Mouse (Mus musculus): ENCODE data around the gene Ush1g. TPM values are rescaled to one million over a fixed set of nuclear protein-coding genes. Genes with fewer than 3 reads are reported as not detected.

The Ush1g gene
- polyA plus RNA-seq (2012), result not detected in 2 replicates

DNA sequence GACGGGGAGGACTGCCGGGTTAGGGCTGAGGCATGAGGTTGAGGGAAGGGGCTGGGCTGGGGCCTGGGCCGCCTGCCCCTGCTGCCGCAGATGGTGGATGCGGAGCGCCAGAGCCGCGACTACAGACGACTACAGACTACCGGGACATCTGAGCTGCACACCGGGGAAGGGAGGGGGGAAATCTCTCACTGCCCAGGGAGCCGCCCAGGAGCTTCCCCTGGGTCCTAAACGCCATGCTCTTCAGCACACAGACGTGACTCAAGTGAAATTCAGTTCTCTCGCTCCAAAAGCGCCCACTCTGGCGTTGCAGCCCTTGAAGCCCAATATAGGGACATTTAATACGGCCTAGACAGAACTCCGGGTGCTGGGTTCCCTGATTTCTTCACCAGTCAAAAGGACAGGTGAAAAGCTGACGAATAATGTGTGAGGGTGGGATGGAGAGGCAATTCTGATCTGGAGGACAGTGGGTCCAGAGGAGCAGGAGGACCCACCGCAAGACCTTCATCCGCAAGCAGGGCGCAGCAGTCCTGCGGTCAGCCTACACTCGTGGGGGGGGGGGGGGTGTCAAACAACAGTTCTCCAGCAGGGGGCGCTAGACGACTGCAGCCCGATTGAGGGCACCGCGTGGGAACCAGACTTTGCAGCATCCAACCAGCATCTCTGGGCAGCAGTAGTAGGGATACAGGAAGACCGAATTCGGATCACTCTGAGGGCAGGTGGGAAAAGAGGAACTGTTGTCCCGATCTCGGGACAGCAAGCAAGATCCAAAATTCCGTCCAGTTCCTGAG is at the start of gene Ush1g:
Ush1g (minus strand) TSS at position 136 of the 788 bp plus-strand sequence.
- TF ChIP-seq GATA1 (IDR thresholded peaks at IDR 0.05; ENCODE audit: low read length), result no peak

DNA sequence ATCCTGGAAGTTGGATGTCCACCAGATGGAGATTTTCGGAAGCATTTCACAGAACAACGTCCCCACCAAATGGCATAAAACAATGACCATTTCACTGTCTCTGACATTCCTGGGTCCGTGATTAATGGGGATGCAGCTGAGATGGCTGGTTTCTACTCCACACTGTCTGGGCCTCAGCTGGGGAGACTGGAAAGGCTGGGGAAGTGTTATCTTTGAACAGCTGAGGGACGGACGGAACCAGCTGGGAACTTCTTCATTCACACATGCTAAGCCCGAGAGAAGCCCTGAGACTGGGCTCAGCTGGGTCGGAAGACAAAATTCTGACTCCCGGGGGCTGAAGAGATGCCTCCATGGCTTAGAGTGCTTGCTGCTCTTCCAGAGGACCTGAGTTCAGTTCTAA is 49.5 kb upstream of the Ush1g start:
- no peak for TF ChIP-seq GATA1 (IDR thresholded peaks at IDR 0.05; ENCODE audit: low read length)

DNA sequence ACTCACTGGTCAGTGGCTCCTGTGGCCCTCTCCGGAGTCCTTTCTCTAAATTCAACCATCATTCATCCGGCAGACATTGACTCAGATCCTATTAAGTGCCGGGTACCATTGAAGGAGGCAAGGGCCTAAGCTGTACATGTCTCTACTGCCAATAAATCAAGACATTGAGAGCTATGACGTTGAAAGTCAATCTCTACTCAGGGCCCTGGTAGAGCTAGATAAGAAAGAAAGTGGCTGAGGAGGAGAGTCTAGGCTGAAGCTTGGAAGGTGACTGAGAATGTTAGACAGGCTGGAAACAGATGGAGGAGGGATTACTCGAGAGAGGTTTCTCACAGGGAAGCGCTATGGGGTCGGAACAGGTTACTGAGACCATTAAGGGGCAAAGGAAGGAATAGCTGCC is 48.5 kb upstream of the Ush1g start:
- no peak for TF ChIP-seq GATA1 (IDR thresholded peaks at IDR 0.05; ENCODE audit: low read length)

DNA sequence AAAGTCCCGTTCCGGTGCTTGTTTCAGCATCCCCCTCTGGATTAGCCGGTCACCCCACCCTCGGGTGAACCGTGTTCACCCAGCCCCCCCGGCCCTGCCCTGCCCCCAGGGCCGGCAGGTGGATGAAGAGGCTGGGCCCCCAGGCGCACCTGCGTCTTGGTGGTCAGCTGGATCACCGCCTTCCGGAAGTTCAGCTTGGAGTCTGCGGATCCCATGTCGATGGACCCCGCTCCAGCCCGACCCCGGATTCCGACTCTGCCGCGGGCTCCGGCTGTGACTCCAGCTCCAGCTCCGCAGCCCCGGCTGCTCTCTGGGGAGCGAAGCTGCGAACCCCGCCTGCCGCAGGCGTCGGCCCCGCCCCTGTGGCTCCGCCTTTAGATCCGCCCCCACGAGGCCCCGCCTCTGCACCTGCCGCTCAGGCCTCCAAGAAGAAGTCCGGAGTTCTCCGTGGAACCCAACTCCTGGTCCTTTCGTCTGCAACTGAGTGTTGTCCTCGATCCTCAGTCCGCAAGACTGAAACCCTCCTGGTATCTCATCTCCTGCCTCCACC is 45.6 kb upstream of the Ush1g start, which contains the start of gene Hid1:
Hid1 (minus strand) TSS at position 362 of the 550 bp plus-strand sequence.
- TF ChIP-seq GATA1 (IDR thresholded peaks at IDR 0.05; ENCODE audit: low read length), result no peak

DNA sequence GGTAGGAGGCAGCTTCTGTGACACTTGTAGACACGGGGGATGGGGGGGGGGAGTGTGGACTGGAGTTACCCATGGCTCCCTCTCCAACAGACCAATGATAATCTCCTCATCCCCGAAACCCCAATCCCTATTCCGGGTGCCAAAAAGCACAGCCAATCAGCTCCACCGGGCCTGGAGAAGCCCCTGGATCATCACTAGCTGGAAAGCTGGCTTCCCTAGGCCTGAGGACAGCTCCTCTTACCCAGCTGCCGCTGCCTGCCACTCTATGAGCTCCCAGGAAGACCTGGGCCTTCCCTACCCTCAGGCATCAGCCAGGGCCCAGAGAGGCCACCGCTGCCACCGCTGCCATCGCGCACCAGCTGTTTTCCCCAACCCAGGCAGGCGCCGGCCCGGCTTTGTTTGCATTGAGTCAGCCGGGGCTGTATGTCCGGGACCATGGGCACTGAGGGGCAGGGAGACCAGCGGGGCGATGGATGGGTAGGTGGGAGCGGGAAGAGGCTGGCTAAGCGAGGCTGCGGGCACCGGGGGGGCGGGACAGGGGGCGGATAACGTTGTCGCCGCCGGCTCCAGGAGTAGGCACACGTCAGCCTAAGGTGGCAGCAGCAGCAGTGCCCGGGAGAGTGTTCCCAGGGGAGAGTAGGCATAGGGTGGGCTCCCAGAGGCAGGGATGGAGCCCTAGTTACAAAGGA is 45.0 kb upstream of the Ush1g start:
- TF ChIP-seq GATA1 (IDR thresholded peaks at IDR 0.05; ENCODE audit: low read length), result no peak

DNA sequence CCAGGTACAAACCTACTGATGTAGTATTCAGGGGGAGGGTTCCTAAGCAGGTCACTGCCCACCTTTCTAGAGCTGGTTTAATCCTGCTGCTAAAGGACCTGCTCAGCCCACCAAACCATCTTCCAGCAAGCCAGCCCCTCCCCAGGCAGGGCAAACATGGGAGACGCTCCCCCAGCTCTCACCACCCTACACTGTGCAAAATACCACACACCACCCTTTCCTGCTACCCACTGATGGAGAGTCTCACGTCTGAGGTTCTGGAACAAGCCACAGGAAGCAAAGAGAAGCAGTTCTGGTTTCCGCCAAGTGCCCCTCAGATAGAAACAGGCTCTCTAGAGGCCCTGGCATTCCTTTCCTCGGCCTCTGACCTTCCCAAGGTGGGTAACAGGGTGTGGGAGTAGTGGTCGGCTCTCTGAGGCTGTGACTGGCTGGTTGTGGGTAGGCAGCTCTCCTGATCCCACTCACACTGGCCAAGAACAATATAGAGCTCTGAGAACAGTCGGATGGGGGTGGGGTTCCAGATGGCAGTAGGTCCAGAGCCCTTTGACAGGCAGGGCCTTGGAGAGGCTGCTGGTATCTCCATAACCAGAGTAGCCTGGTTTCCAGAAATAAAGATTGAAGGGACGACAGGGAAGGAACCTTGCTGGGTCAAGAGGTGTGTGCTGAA is 44.3 kb upstream of the Ush1g start:
- TF ChIP-seq GATA1 (IDR thresholded peaks at IDR 0.05; ENCODE audit: low read length), result no peak

DNA sequence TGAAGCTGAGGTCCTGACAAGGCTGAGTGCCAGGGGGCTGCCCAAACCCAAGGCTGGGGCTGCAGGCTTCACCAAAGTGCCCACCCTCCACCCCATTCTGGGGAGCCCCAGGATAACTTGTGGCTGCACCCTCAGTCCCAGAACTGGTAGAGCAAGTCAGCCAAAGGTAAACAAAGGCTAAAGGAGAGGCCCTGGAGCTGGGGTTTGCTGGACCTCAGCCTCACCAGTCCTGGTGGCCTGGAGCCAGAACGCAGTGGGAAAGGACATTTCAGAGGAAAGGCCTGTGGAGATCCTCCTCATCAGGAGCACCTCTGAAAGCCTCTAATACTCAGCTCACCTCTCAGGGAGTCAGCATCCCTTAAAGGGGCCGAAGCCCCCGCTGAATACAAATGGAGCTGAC is 42.3 kb upstream of the Ush1g start:
- TF ChIP-seq GATA1 (IDR thresholded peaks at IDR 0.05; ENCODE audit: low read length), result no peak

DNA sequence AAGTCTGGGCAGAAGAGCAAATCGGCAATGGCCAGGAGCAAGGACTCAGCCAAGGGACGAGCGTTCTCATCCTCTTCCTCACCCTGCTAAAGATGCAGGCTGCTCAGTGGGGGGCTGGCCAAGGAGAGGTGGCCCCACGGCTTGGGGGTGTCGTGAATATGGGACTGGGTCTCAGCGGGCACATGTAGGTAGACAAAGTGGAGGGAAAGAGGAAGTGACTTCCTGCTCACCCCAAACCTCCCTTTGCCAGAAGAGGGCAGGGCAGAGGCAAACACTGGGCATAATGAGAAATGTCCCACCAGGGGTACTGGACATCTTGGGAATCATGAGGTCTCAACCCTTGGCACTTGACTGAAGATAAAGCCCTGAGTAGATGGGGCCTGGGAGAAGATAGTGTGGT is 37.9 kb upstream of the Ush1g start:
- TF ChIP-seq GATA1 (IDR thresholded peaks at IDR 0.05; ENCODE audit: low read length), result no peak

DNA sequence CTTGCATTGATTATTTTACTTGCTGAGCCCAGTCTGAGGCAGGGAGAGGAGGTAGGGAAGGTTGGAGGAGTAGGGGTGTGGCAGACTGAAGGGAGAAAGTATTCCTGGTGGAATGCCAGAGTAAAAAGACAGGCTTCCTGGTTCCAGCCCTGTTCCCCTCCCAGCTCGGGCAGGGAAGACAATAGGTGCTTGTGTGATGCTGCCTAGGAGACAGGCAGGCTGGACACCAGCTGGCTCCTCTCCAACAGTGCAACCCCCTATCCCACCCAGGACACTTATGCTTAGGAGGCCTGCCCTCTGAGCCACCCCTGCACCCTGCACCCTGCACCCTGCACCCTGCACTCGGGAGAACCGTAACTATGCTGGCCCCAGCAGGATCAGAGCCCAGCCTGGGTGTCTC is 37.5 kb upstream of the Ush1g start:
- TF ChIP-seq GATA1 (IDR thresholded peaks at IDR 0.05; ENCODE audit: low read length), result no peak

DNA sequence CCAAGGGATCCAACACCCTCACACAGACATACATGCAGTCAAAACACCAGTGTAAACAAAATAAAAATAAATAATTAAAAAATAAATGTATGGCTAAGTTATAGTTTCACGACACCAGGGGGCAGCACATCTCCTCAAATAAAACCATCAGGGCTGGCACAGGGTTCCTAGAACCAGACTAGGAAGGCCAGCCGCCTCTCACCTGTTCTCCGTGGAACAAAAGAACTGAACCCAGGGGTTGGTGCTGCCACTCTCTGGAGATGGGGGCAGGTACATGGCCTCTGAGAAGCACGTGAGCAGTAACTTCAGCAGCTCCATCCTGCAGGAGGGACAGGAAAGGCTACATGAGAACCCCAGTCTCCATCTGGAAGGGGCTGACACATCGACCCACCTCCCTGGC is 36.6 kb upstream of the Ush1g start:
- no peak for TF ChIP-seq GATA1 (IDR thresholded peaks at IDR 0.05; ENCODE audit: low read length)

DNA sequence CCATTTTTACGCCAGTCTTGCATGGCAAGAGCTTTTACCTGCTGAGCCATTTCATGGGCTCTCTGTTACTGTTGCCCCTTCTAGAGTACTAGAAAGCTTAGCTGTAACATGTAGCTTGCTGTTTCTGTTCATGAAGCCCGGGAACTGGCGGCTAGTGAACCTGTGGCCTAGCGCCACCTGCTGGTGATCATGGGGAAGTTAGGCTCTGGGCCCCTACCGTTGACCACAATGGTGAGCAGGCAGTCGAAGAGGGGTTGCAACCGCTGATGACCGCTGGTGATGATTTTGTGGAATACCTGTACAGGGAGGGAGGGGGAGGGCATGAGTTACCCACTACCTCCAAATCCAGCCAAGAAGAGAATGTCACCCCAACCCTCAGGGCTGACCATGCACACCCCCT is 32.3 kb upstream of the Ush1g start:
- no peak for TF ChIP-seq GATA1 (IDR thresholded peaks at IDR 0.05; ENCODE audit: low read length)

DNA sequence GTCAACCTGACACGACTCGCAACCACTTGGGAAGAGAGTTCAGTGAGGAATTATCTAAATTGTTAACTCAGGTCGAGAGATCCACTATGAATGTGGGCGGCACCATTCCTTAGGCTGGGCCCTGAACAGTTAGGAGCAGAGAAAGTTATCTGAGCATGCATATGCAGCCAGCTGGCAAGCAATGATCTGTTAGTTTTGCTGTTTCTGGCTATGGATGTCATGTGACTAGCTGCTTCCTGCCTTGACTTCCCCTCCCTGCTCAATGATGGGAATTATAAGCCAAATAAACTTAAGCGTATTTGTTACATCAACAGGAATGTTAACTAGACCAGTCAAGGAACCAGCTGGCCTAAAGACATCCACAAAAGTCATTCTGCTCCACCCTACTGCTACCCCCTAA is 31.5 kb upstream of the Ush1g start:
- TF ChIP-seq GATA1 (IDR thresholded peaks at IDR 0.05; ENCODE audit: low read length), result no peak

DNA sequence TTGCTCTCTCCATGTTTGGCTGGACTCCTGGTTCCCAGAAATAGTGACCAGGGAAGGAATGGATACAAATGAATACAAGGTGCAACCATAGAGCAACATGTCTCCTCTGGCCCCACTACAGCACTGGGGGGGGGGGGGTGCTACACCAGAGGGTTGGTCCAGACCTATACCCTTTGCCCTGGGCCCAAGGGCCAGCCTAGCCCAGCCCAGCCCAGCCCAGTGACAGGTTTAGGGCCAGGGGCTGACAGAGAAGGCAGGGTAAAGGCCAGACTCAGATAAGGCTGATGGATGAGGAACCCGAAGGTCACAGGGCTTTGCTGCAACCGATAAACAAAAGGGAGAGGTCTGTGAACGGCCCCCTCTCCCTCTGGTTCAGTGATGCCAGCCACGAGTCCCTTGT is 28.1 kb upstream of the Ush1g start:
- no peak for TF ChIP-seq GATA1 (IDR thresholded peaks at IDR 0.05; ENCODE audit: low read length)

DNA sequence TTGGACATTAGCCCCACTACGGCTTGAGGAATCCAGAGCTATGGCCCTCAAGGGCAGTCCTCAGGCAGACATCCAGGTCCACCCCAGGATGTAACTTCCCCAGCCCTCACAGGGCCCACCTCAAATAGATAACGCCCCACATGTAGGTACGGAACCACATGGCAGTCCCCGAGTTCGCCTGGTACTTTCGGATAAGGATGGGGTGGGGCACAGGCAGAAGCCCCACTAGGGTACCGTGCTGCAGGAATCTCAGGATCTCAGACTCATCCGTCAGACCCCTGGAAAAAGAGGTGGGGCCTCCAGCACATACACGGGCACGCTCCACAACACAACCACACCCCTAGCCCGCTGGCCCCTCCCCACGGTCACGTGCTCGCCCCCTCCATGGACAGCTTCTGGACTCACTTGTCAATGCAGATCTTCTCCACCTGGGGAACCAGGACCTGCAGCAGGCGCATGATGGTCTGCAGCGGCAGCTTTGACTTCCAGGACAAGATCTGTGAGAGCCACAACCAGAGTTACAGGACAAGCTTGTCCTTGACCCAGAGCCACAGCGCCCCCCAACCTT is 26.9 kb upstream of the Ush1g start:
- TF ChIP-seq GATA1 (IDR thresholded peaks at IDR 0.05; ENCODE audit: low read length), result no peak

DNA sequence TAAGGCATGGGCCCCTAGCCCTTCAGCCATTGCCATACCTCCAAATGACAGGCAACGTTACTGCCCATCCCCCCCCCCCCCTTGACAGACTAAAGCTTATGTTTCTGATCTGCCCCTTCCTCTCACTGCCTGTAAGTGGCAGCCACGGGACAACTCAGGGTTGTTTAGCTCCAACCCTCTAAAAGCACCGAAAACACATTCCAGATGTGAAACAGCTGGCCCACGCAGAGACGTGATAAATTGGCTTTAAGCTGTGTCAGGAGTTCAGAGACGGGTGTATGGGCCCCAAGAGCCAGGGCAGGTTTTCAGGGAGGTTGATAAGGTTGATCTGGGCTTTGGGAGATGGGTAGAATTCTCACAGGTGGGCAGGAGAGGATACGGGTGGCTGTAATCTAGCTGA is 23.7 kb upstream of the Ush1g start:
- no peak for TF ChIP-seq GATA1 (IDR thresholded peaks at IDR 0.05; ENCODE audit: low read length)

DNA sequence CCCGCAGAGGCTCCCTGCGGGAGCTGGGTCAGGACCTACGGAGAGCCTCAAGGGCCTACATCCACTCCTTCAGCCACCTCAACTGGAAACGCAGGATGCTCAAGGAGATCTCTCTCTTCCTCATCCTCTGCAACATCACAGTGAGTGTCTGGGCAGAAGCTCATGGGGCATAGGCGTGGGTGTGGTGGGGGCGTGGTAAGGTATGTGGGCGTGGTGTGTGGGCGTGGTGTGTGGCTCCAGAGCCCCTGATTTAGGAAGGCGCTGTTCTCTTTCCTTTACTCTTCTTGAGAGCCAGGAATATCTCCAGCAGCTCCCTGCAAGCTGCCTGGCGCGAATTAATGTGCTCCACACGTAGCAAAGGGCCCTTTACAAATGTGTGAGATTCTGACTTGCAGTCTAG is 23.1 kb upstream of the Ush1g start:
- no peak for TF ChIP-seq GATA1 (IDR thresholded peaks at IDR 0.05; ENCODE audit: low read length)

Measured in G1E-ER4 (cell line).